Mouse (Mus musculus): ENCODE data around the gene Usp46.

Gene Usp46

GRCm38 (mm10) chr5:74070564-74070963 is 2.3 kb upstream of the Usp46 start:
- DNase-seq (ENCODE audit: inconsistent age in 2 of 2, low spot score in 1 of 2), result peak in 1 of 2 experiments; percentile 36

GRCm38 (mm10) chr5:74068714-74069321 is 587 bp upstream of the Usp46 start:
- peak; percentile 84 to 96 for DNase-seq (ENCODE audit: inconsistent age in 2 of 2, low spot score in 1 of 2)

GRCm38 (mm10) chr5:74067346-74067745 is 885 bp downstream of the Usp46 start:
- DNase-seq (ENCODE audit: inconsistent age in 2 of 2, low spot score in 1 of 2), result no peak

GRCm38 (mm10) chr5:74066416-74067115 is 1.7 kb downstream of the Usp46 start:
- peak; percentile 46 to 80 for DNase-seq (ENCODE audit: inconsistent age in 2 of 2, low spot score in 1 of 2)

- peak in 1 of 2 experiments; percentile 52 for DNase-seq (ENCODE audit: inconsistent age in 2 of 2, low spot score in 1 of 2)
These were observed 2.5 kb downstream of the Usp46 start for GRCm38 (mm10) chr5:74065565-74066275.

- DNase-seq (ENCODE audit: inconsistent age in 2 of 2, low spot score in 1 of 2), result no peak
These were observed 3.4 kb downstream of the Usp46 start for GRCm38 (mm10) chr5:74064844-74065243.

GRCm38 (mm10) chr5:74063226-74063747 is 4.9 kb downstream of the Usp46 start:
- DNase-seq (ENCODE audit: inconsistent age in 2 of 2, low spot score in 1 of 2), result no peak

- DNase-seq (ENCODE audit: inconsistent age in 2 of 2, low spot score in 1 of 2), result no peak
These were observed 6.0 kb downstream of the Usp46 start for GRCm38 (mm10) chr5:74062266-74062665.

GRCm38 (mm10) chr5:74061408-74062047 is 6.7 kb downstream of the Usp46 start:
- DNase-seq (ENCODE audit: inconsistent age in 2 of 2, low spot score in 1 of 2), result no peak

DNA sequence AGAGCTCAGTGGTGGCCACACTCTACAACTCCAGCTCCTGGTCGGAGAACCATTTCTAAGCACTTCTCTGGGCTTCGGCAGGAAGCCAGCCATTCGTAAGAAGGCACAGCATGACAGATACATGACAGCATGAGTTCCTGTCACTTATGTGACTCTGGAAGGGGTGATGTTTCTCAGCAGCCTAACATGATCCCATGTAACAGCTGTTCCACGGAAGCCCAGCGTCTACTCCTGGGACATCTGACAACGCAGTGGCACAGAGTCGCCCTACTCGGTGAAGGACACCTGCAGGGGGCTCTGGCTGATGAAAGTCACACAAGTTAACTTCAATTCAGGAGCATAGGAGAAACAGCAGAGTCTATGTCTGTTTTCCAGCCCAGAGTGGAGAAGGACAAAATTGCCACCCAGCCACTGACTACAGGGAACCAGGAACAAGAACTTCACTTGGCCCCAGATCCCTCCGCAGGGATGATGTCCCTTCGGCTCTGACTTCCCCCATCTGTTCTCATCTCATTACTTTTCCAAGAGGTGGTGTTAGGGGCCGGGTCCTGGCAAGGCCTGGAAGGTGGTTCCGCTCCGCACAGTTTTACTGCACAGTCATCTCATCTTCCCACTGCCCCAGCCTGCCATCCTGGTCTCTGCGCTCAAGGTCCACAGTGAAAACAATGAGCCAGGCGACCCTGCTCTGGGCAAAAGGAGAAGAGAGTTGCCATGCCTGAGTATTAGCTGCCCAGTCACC is 15.9 kb downstream of the Usp46 start:
- no peak for DNase-seq (ENCODE audit: inconsistent age in 2 of 2, low spot score in 1 of 2)

- DNase-seq (ENCODE audit: inconsistent age in 2 of 2, low spot score in 1 of 2), result peak; percentile 41 to 70
These were observed 16.6 kb downstream of the Usp46 start for GRCm38 (mm10) chr5:74051394-74052170.

GRCm38 (mm10) chr5:74050903-74051302 is 17.3 kb downstream of the Usp46 start:
- DNase-seq (ENCODE audit: inconsistent age in 2 of 2, low spot score in 1 of 2), result peak; percentile 60 to 87

DNA sequence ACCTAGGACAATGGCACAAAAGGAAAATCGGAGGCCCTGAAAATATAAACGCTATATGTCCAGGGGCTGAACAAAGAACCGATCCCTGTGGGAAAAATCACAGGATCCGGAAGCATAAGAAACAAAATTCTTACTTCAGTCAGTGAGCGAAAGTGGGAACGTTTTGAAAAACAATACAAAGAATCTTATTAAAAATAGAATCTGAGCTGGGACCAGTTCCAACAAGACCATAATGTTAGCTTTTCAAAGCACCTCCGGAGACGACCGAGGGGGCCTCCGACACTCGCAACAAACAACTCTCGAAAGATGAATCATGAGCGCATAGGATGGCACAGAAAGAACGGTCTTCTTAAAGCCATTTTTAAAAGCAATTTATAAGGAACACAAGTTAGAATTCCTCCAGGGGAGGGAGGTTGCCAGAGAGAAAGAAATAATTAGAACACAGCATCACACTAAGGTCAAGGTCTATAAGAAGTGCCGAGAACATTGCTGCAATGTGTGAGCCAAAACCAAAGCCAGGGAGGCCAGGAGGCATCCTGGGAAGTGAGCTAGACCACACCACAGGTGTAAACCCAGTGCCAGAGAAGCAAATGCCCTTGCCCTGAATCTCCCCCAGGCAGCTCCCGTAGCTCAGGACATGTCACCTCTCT is 19.3 kb downstream of the Usp46 start:
- peak in 1 of 2 experiments; percentile 59 for DNase-seq (ENCODE audit: inconsistent age in 2 of 2, low spot score in 1 of 2)

DNA sequence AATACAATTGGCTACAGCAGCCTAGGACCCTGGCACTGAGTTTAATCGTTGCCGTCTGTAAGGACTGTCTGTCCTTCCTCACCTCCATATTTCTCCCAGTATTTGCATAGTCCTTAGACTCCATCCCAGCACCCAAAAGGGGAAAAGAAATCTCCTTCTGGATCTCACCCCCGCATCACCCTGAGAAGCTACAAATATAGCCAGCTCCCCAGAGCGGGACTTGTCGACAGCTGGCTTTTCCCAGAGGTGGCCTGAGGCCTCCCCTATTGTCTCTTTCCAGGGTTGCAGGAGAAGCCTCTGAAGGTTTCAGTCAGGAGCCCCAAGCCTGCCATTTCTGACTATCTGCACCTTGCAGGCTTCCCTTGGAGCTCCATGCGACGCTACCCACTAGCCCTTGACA is 23.6 kb downstream of the Usp46 start:
- DNase-seq (ENCODE audit: inconsistent age in 2 of 2, low spot score in 1 of 2), result no peak

DNA sequence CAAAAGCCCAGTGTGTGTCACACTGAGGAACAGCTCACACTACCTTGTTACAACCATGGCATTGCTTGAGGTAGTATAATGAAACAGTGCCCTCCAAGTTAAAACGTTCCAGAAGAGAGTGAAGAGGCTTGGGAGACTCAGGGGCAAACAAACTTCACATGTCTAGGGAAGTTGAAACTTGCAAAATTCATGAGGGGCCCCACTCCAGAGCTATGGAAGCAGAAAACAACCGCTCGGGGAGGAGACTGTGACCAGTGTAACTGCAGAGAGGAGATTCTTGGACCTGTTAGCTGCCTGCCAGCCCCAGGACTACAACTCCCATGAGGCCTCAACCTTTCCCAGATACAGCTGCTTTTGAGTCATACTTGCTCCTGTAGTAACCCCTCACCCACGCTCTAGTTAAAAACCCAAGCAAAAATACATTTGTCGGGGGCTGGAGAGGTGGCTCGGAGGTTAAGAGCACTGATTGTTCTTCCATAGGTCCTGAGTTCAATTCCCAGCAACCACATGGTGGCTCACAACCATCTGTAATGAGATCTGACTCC is 25.4 kb downstream of the Usp46 start:
- DNase-seq (ENCODE audit: inconsistent age in 2 of 2, low spot score in 1 of 2), result no peak

GRCm38 (mm10) chr5:74040541-74040940 is 27.7 kb downstream of the Usp46 start:
- no peak for DNase-seq (ENCODE audit: inconsistent age in 2 of 2, low spot score in 1 of 2)

DNA sequence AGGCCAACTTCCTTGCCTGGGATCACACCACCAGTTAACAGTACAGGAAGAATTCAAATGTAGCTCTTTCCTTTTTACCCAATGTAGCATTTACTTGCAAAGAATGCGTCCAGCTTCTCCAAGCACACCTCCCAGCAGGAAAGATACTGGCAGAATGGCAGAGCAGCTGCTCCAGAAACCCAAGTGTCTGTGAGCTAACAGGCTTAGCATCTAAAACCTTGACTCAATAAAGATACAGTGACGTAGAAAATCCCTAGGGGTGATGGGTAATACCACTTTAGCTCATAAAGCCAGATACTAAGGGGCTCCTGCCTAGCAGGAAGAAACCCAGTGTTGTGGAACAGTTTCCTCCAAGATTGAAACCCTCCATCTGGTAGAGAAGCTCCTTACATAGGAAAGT is 32.8 kb downstream of the Usp46 start:
- DNase-seq (ENCODE audit: inconsistent age in 2 of 2, low spot score in 1 of 2), result no peak

DNA sequence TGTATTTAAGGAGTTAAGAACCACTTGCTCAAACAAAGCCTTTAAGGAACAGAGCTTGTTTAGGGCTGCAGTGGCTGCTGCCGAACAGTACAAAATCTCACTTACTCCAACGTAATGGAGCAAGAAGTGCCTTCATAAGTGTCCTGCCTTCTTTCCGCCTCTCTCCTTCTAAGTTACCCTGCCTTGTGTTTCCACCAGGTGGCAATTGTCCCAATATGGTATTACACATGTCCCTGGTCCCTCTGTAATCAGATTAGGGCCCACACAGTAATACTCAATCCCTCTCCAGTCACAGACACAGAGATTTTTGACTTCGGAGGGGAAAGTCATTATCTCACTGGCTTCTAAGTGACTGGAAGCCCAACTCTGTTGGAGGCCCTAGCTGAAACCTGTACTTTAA is 34.1 kb downstream of the Usp46 start:
- DNase-seq (ENCODE audit: inconsistent age in 2 of 2, low spot score in 1 of 2), result no peak

GRCm38 (mm10) chr5:74029787-74030186 is 38.4 kb downstream of the Usp46 start:
- DNase-seq (ENCODE audit: inconsistent age in 2 of 2, low spot score in 1 of 2), result peak; percentile 45 to 81
